Mouse (Mus musculus) ES-Bruce4 (cell line): ENCODE data around the gene Grrp1. TPM values are rescaled to one million over a fixed set of nuclear protein-coding genes. Genes with fewer than 3 reads are reported as not detected.

Experiments
- H3K27ac ChIP-seq: 2 replicates; pipeline ENCODE4 v1.5.1; 2012; ENCODE audit warnings: low read length, inconsistent platforms; ENCODE audit not compliant: insufficient read depth
- H3K27me3 ChIP-seq: 2 replicates; pipeline ENCODE4 v1.6.1; 2012; ENCODE audit warnings: mild to moderate bottlenecking, low read length, inconsistent platforms; ENCODE audit not compliant: control insufficient read depth, poor library complexity, insufficient read depth, severe bottlenecking
- H3K36me3 ChIP-seq: 2 replicates; pipeline ENCODE4 v1.6.1; 2012; ENCODE audit warnings: inconsistent platforms, mild to moderate bottlenecking, low read length, moderate library complexity; ENCODE audit not compliant: control insufficient read depth, poor library complexity, insufficient read depth, severe bottlenecking
- H3K4me1 ChIP-seq: one replicate; pipeline ENCODE4 v1.8.1; 2011; ENCODE audit warnings: low read length; ENCODE audit not compliant: control insufficient read depth, insufficient read depth
- H3K4me3 ChIP-seq: 2 replicates; pipeline ENCODE4 v1.5.1; 2011; ENCODE audit warnings: low read depth, mild to moderate bottlenecking, low read length
- H3K9ac ChIP-seq: 2 replicates; pipeline ENCODE4 v1.6.1; 2012; ENCODE audit warnings: low read depth, mild to moderate bottlenecking, inconsistent platforms; ENCODE audit not compliant: poor library complexity, severe bottlenecking
- H3K9me3 ChIP-seq: replicated peaks from 2 replicates; pipeline ENCODE4 v1.6.1; 2012; ENCODE audit warnings: mild to moderate bottlenecking, low read length, inconsistent platforms; ENCODE audit not compliant: control insufficient read depth, poor library complexity, insufficient read depth, severe bottlenecking
- CTCF ChIP-seq: IDR thresholded peaks from one replicate; pipeline ENCODE4 v1.8.1; 2011; ENCODE audit warnings: low read depth, low read length
- EP300 ChIP-seq: IDR thresholded peaks from 2 replicates; pipeline ENCODE4 v1.6.1; 2011; ENCODE audit warnings: low read depth, low read length; ENCODE audit not compliant: insufficient read depth
- POLR2A ChIP-seq: IDR thresholded peaks from one replicate; pipeline ENCODE4 v1.8.1; 2011; ENCODE audit warnings: low read length; ENCODE audit not compliant: insufficient read depth
- polyA plus RNA-seq: library from polyadenylated mRNA; stranded (reverse); fragments of >200 nt; gene quantifications from 2 replicates; pipeline ENCODE4 v1.2.4, GENCODE M21; 2011; ENCODE audit warnings: low read depth; ENCODE audit not compliant: missing spikeins, insufficient read depth, insufficient read length

Grrp1 gene
- polyA plus RNA-seq: 0.55 TPM in 1 of 2 replicates, not detected in the other

DNA sequence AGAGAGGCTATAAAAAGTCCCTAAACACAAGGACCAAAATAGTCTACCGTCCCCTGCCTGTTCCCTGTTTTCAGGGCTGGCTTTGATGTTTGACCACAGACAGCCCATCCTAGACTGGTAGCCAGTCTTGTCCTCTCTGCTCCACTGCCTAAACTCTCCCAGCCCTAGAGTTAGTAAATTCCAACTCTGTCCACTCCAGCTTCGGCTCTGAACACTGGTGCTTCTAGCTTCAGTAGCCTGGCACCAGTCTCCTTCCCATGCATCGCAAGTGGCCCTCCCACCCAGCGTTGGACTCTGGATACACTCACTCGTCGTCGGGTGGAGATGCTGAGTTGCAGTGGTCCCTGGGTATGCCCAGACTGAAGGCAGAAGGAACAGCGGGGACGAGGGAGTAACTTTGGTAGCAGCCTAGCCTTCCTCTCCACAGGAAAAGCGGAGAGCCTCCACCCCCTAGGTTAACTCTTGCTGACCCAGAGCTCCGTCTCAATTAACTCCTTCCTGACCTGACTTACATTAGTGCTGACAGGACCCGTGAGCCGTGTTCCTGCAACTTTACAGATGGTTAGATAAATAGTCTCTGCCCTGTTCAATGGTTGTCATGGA lies at the start of gene Grrp1:
TSS of gene Grrp1 (minus strand) at position 385 of the 603 bp plus-strand sequence.
- peaks cover 9% of the 10 kb centered on the region for H3K27me3 ChIP-seq
- no peak within 1 kb of the TSS for H3K27ac ChIP-seq
- H3K9ac ChIP-seq: no peak within 1 kb of the TSS
- H3K4me3 ChIP-seq: no peak within 1 kb of the TSS
- peaks cover 11% of the 10 kb centered on the region for H3K4me1 ChIP-seq
- H3K36me3 ChIP-seq: no peaks in the 10 kb centered on the region
- TF ChIP-seq POLR2A (no peak), CTCF (no peak), EP300 (no peak)
- H3K9me3 ChIP-seq: no peaks in the 10 kb centered on the region

GRCm38 (mm10) chr4:134302084-134302483 lies 48.2 kb upstream of the Grrp1 start:
- H3K9ac ChIP-seq: no peak overlapping the region
- H3K27me3 ChIP-seq: no peaks in the 10 kb centered on the region
- H3K9me3 ChIP-seq: no peaks in the 10 kb centered on the region
- H3K36me3 ChIP-seq: no peaks in the 10 kb centered on the region
- no peak overlapping the region for H3K4me3 ChIP-seq
- no peak overlapping the region for H3K27ac ChIP-seq
- peaks cover 2% of the 10 kb centered on the region for H3K4me1 ChIP-seq
- TF ChIP-seq POLR2A: no peak
- TF ChIP-seq EP300: no peak
- TF ChIP-seq CTCF: no peak

- no peak for TF ChIP-seq POLR2A
- no peak for TF ChIP-seq EP300
- TF ChIP-seq CTCF: no peak
- Histone ChIP-seq H3K9ac (no peak overlapping the region; the same call in 1 of the 2 replicates), H3K4me1 (peaks cover 2% of the 10 kb centered on the region), H3K27me3 (no peaks in the 10 kb centered on the region), H3K4me3 (peak overlapping the region; percentile 25; the same call in 1 of the 2 replicates), H3K9me3 (no peaks in the 10 kb centered on the region), H3K36me3 (no peaks in the 10 kb centered on the region), H3K27ac (no peak overlapping the region)
Observed at GRCm38 (mm10) chr4:134300316-134300715, 46.4 kb upstream of the Grrp1 start.

- Histone ChIP-seq H3K4me1 (peaks cover 2% of the 10 kb centered on the region), H3K9ac (no peak overlapping the region), H3K36me3 (no peaks in the 10 kb centered on the region), H3K9me3 (no peaks in the 10 kb centered on the region), H3K27ac (no peak overlapping the region), H3K4me3 (no peak overlapping the region), H3K27me3 (no peaks in the 10 kb centered on the region)
- TF ChIP-seq CTCF (no peak), POLR2A (no peak), EP300 (no peak)
Observed at GRCm38 (mm10) chr4:134299498-134299810, 45.5 kb upstream of the Grrp1 start.

GRCm38 (mm10) chr4:134298626-134299497 lies 45.0 kb upstream of the Grrp1 start:
- no peak for TF ChIP-seq POLR2A
- H3K9ac ChIP-seq: no peak overlapping the region
- H3K27ac ChIP-seq: no peak overlapping the region
- no peaks in the 10 kb centered on the region for H3K27me3 ChIP-seq
- H3K4me1 ChIP-seq: peaks cover 2% of the 10 kb centered on the region
- no peaks in the 10 kb centered on the region for H3K9me3 ChIP-seq
- no peaks in the 10 kb centered on the region for H3K36me3 ChIP-seq
- H3K4me3 ChIP-seq: peak overlapping the region; percentile 7; the same call in 1 of the 2 replicates

- Histone ChIP-seq H3K9me3 (no peaks in the 10 kb centered on the region), H3K27me3 (no peaks in the 10 kb centered on the region), H3K4me3 (no peak overlapping the region), H3K27ac (no peak overlapping the region), H3K4me1 (peaks cover 2% of the 10 kb centered on the region), H3K9ac (no peak overlapping the region), H3K36me3 (no peaks in the 10 kb centered on the region)
- TF ChIP-seq EP300: no peak
- TF ChIP-seq POLR2A: no peak
- no peak for TF ChIP-seq CTCF
Observed at GRCm38 (mm10) chr4:134297369-134297768, 43.5 kb upstream of the Grrp1 start.
